In genomic region chr2:131172322-131172721, GRCm38 (mm10) we compare ENCODE assay signal across 1 mouse cellular context.
A peak's percentile ranks its signal among the peaks of the same experiment; 100 is the strongest.
TF ChIP-seq lines count a peak whose summit lies in the region.

No protein-coding gene starts in this region.

TF ChIP-seq in MEL, 35 proteins besides CTCF, POLR2A, EP300 and RAD21:
- TF ChIP-seq SMC3 (IDR thresholded peaks at IDR 0.05; ENCODE audit: low read depth, low read length), result no peak
- TF ChIP-seq TCF12 (IDR thresholded peaks at IDR 0.05; ENCODE audit: low read depth, low read length), result peak; percentile 86
- no peak for TF ChIP-seq NRF1 (IDR thresholded peaks at IDR 0.05; ENCODE audit: insufficient read depth, low read depth, low read length, poor library complexity, severe bottlenecking)
- TF ChIP-seq ETS1 (IDR thresholded peaks at IDR 0.05; ENCODE audit: low read depth, low read length), result 0 out of 2 replicates have a peak, but pooled peaks have one; percentile 36
- peak; percentile 74 for TF ChIP-seq TAL1 (IDR thresholded peaks at IDR 0.05; ENCODE audit: low read length)
- peak; percentile 53; the same call in 1 of the 2 replicates for TF ChIP-seq GATA1 (IDR thresholded peaks at IDR 0.05; ENCODE audit: low read depth, low read length)
- TF ChIP-seq BHLHE40 (IDR thresholded peaks at IDR 0.05; ENCODE audit: borderline replicate concordance, low read depth, low read length), result peak; percentile 34; the same call in 1 of the 2 replicates
- 0 out of 2 replicates have a peak, but pooled peaks have one; percentile 11 for TF ChIP-seq SIN3A (IDR thresholded peaks at IDR 0.05; ENCODE audit: low read length)
